Mouse (Mus musculus) layer of hippocampus, postnatal 14 days (tissue): ENCODE measurements around the gene Olfr1024. TPM values are rescaled to one million over a fixed set of nuclear protein-coding genes. Genes with fewer than 3 reads are reported as not detected.

Source experiments
- DNase-seq, 2 experiments: peaks; one replicate each; pipeline ENCODE4 v3.0.0; 2021 to 2022; ENCODE audit warnings: low spot score in 2 of 2, mixed read lengths in 1 of 2
- long read RNA-seq, 2 experiments: library from polyadenylated mRNA; stranded (forward); transcript quantifications; one replicate each; pipeline ENCODE4 v2.0.0; 2021
- total RNA-seq, 2 experiments: library from RNA; stranded (reverse); gene quantifications; 2 replicates each; pipeline ENCODE4 v1.2.3; 2021

Olfr1024 gene
- total RNA-seq = not detected
- long read RNA-seq, experiment 1 = 0 reads
- long read RNA-seq, experiment 2 = 0 reads

DNA sequence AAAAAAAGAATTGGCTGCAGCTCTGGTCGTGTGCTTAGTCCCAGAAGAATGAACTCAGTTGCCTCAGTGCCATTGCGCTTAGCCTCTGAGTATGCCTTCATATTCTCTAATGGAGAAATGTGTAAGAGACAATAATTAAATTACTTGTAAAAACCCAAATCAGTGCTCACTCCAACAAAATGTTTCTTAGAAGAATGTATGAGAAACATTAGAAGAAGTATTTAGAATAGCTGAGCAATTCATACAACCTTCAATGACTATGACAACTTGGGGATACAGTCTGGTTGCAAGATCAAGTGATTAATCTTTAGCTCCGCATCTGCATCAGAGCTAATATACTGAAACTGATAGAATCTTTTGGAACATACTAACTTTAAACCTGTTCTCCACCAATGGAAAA lies at the start of gene Olfr1024:
Gene Olfr1024 (minus strand): TSS at position 101 of the 400 bp plus-strand sequence.
- DNase-seq = no peak

DNA sequence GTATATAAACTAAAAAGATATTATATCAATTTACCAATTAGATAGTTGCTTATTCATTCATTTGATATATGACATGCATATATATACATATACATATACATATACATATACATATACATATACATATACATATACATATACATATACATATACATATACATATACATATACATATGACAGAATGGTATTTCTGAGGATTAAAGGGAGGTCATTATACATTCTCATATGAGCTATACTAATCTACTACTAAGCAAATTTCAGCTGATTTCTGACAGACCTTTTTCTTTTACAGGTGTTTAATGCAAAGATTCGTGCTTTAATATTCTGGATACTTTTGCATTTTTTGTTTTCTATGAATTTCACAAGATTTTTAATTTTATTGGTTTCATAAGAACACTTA lies 45.3 kb upstream of the Olfr1024 start, which contains the start of gene Olfr1028:
Gene Olfr1028 (plus strand): TSS at position 301 of the 400 bp plus-strand sequence.
- DNase-seq = no peak

DNA sequence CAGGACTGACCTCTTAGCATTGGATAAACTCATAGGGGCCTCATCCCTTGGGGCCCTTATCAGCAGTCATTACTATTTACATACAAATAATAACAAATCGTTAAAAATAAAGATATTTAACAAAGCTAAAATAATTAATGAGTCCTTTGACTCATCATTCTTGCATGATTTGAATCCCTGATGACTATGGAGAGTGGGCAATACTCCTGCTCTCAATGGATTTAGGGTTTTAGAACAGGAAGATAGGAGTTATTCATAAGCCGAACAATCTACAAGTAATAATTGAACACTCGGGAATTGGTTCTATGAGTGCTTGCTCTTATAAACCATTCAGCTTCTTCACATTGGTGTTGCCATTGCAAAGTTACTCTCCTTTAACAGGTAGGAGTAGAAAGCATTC lies 16.4 kb upstream of the Olfr1024 start, which contains the start of gene Olfr1026:
Gene Olfr1026 (plus strand): TSS at position 301 of the 400 bp plus-strand sequence.
- DNase-seq = no peak

DNA sequence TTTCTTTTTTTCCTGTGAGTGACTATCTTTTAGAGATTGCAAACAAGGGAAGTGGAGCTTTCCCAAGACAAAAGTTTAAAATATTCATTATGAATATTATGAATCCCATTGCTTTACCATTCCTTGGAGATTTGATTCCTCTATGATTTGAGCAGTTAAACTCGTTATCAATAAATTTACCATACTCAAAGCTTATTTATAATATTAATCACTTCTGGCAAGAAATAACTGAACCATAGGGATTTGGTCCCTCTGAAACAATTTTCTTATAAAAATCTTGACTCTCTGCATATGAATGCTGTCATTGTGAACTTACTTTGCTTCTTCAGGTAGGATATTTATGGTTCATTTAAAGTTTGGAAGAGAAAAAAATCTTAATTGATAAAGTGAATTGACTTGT lies 10.0 kb upstream of the Olfr1024 start, which contains the start of gene Olfr1025-ps1:
Gene Olfr1025-ps1 (plus strand): TSS at position 301 of the 400 bp plus-strand sequence.
- DNase-seq = no peak

DNA sequence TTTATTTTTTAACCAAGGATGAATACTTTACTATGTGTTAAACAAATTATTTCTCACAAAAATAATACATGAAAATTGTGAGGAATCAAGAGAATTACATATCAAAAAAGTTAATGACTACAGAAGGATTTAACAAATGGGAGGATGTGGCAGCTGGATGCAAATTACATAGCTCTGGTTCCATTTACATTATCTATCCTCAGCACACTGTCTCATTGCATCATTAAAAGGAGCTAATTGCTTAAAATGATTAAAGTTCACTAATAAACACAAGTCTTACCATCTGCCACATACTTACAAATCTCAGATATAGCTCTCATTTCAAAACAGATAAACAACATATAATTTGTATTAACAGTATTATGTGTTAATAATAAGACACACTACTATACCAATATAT lies 8.3 kb upstream of the Olfr1024 start:
- no peak for DNase-seq

DNA sequence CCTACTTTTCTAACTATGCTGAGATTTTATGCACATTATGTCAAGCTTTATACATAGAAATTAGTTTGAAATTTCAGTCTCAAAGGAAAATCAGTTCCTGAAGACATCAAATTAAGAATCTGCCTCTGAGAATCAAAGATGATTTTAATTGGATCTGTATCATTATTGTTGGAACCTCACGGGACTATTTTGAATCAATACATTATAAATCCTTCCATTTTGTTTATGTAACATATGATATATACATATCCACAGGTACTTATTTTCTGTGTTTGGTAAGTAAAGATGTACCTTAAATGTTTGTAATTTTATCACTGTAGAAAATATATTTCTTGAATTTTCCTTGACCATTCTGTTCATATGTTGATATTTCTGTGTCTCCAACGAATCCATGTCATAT lies 19.5 kb downstream of the Olfr1024 start, which contains the start of gene Olfr1023:
Gene Olfr1023 (plus strand): TSS at position 301 of the 400 bp plus-strand sequence.
- no peak for DNase-seq

DNA sequence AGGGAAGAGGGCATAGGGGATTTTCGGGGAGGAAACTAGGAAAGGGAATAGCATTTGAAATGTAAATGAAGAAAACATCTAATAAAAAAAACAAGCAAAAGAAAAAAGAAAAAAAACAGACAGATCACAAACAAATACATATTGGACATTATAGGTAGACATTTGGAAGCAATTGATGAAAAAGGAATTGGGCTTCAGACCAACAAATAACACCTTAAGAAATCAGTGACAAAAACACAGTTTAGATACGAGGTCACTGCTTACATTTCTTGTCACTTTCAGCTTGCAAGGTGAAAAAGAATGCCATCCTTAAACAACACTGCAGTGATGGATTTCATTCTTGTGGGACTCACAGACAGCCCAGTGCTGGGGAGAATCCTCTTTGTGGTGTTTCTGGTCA lies 36.6 kb downstream of the Olfr1024 start, which contains the start of gene Olfr1022:
Gene Olfr1022 (plus strand): TSS at position 301 of the 400 bp plus-strand sequence.
- no peak for DNase-seq

Other genes starting within 250 kb of the Olfr1024 start
- not detected for gene Olfr154, start 240.6 kb downstream of the Olfr1024 start, total RNA-seq
- not detected for gene Olfr1006, start 226.3 kb downstream of the Olfr1024 start, total RNA-seq
- not detected for gene Olfr1008, start 215.6 kb downstream of the Olfr1024 start, total RNA-seq
- gene Olfr1009, start 189.6 kb downstream of the Olfr1024 start, total RNA-seq = not detected
- not detected for gene Olfr1012, start 142.3 kb downstream of the Olfr1024 start, total RNA-seq
- not detected for gene Olfr1013, start 138.0 kb downstream of the Olfr1024 start, total RNA-seq
- gene Olfr1014, start 132.3 kb downstream of the Olfr1024 start, total RNA-seq = not detected
- not detected for gene Olfr1015, start 123.0 kb downstream of the Olfr1024 start, total RNA-seq
- gene Olfr1016, start 102.5 kb downstream of the Olfr1024 start, total RNA-seq = not detected
- not detected for gene Olfr1018, start 86.6 kb downstream of the Olfr1024 start, total RNA-seq
- not detected for gene Olfr1019, start 59.6 kb downstream of the Olfr1024 start, total RNA-seq
- gene Olfr1020, start 58.0 kb downstream of the Olfr1024 start, total RNA-seq = not detected
- gene Olfr1022, start 36.5 kb downstream of the Olfr1024 start, total RNA-seq = not detected
- gene Olfr1023, start 19.4 kb downstream of the Olfr1024 start, total RNA-seq = not detected
- not detected for gene Olfr1025-ps1, start 10.1 kb upstream of the Olfr1024 start, total RNA-seq
- not detected for gene Olfr1026, start 16.5 kb upstream of the Olfr1024 start, total RNA-seq
- gene Olfr1028, start 45.4 kb upstream of the Olfr1024 start, total RNA-seq = not detected
- not detected for gene Olfr1029, start 68.8 kb upstream of the Olfr1024 start, total RNA-seq
- not detected for gene Olfr1030, start 74.2 kb upstream of the Olfr1024 start, total RNA-seq
- gene Olfr1031, start 85.3 kb upstream of the Olfr1024 start, total RNA-seq = not detected
- not detected for gene Olfr1032, start 100.5 kb upstream of the Olfr1024 start, total RNA-seq
- not detected for gene Olfr1033, start 115.6 kb upstream of the Olfr1024 start, total RNA-seq
- gene Olfr1034, start 140.8 kb upstream of the Olfr1024 start, total RNA-seq = not detected
- not detected for gene Olfr1036, start 168.9 kb upstream of the Olfr1024 start, total RNA-seq
- gene Olfr1037, start 182.3 kb upstream of the Olfr1024 start, total RNA-seq = not detected
- not detected for gene Olfr1039, start 230.9 kb upstream of the Olfr1024 start, total RNA-seq
- gene Olfr1040, start 241.7 kb upstream of the Olfr1024 start, total RNA-seq = not detected